Mouse (Mus musculus) Patski (cell line): ENCODE data around the gene Trim9. TPM values are rescaled to one million over a fixed set of nuclear protein-coding genes. Genes with fewer than 3 reads are reported as not detected.

Source experiments
- ATAC-seq: fragments of 100-300 bp; one replicate; pipeline ENCODE4 v1.8.0; 2021
- CTCF ChIA-PET: fragments of 350-600 bp; sonication (Branson Sonifier 250); formaldehyde crosslinking; loops from one replicate; lab custom pipeline; 2022; ENCODE audit warnings: inconsistent platforms; lab: Charles Lee
- POLR2A ChIA-PET: fragments of 350-600 bp; sonication (Branson Sonifier 250); formaldehyde crosslinking; loops from one replicate; lab custom pipeline; 2022; ENCODE audit warnings: antibody characterized with exemption, inconsistent platforms; lab: Charles Lee
- DNase-seq: peaks from one replicate; pipeline ENCODE4 v3.0.0-alpha.2; 2011; ENCODE audit warnings: low read depth, low spot score
- H3K27me3 ChIP-seq: fragments of 371-371 bp; one replicate; pipeline ENCODE4 v1.5.1; 2021
- CTCF ChIP-seq: fragments of 100-300 bp; IDR thresholded peaks from one replicate; pipeline ENCODE4 v1.5.1; 2021
- in situ Hi-C: fragments of 300-500 bp; cut with MboI; formaldehyde crosslinking; loops from 3 replicates; pipeline ENCODE4 v1.11.1; 2018; ENCODE audit warnings: low pct_unique_long_range_greater_than_20kb, mixed read lengths
- polyA plus RNA-seq: library from polyadenylated mRNA; unstranded; gene quantifications from one replicate; pipeline ENCODE4 v1.2.3, GENCODE M21; 2021

The Trim9 gene
- polyA plus RNA-seq, 1 experiment from 2014 or later: not detected

DNA sequence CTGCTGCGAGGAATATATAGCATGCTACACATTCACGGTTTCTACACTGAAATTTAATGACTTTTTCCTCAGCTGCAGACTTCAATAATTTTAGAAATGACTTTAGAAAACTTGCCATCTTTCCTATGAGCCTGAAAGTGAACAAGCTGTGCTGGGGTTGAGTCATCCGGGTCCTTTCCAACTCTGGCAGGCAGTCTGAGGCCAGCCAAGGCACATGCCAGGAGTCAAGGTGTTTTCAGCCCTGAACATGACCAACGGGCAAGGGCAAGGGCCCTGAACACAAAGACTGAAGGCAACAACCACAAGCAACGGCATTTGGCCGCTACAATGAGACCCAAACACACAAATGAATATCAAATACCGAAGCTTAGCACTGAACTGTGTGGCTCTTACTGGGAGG lies 21.6 kb downstream of the Trim9 start:
- ChIA-PET POLR2A (no interaction called here), CTCF (no interaction called here)
- in situ Hi-C loops: no loop called here
- no peak for DNase-seq
- no peak for TF ChIP-seq CTCF
- ATAC-seq: no peak
- H3K27me3 ChIP-seq: peaks cover 42% of the 10 kb centered on the region

DNA sequence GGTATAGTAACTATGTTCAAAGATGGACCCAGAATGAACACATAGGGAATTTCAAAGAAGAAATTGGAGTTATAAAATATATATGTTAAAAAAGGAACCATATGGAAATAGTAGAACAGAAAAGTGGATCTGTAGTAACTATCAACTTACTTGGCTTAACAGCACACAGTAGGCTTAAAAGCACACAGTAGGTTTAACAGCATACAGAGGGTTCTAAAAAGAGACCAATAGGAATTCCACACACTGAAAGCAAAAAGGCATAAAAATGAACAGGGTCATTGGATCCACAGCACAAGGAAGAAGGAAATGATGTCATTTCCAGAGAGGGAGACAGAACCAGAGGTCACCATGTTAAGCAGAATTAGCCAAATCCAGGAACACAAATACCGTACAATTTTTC lies 24.6 kb downstream of the Trim9 start:
- peaks cover 54% of the 10 kb centered on the region for H3K27me3 ChIP-seq
- DNase-seq (no peak), ATAC-seq (no peak)
- no peak for TF ChIP-seq CTCF
- in situ Hi-C loops: no loop called here
- CTCF ChIA-PET: no interaction called here
- POLR2A ChIA-PET: no interaction called here

DNA sequence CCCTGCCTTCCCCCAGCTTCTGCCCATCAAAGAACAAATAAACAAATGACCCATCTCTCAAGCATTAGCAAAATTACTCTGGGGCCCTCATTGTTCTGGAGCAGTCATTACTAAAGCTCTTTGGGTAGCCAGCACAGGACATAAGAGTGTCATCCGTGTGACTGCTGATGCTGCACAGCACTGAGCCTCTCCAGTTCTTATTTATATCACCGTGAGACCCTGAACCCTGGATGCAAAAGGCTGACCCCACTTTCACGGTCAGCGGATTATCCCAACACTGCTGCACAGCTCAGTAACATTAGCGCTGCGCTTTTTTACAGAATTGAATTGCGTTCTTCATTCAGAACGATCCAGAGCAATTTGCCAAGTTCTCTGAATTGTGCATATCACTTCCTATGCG lies 31.3 kb downstream of the Trim9 start:
- DNase-seq (no peak), ATAC-seq (no peak)
- ChIA-PET POLR2A (no interaction called here), CTCF (no interaction called here)
- peaks cover 68% of the 10 kb centered on the region for H3K27me3 ChIP-seq
- TF ChIP-seq CTCF: no peak
- in situ Hi-C loops: no loop called here

DNA sequence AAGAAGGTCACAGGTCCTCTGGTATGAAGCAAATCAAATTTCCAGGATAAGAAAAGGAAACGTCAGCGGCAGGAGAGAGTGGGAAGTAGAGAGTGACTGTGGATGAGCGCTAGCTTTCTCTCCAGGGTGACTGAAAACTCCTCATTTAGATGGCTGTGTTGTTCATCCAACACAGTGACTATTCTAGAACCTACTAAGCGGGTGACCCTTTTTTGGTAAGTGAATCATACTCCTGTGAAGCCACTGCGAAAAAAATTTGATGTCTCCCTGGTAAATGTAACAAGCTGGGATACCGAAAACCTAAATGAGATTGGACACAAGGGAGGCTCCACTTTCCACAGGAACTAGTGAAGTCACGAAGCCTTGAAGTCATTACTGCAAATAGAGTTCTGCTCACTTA lies 39.5 kb downstream of the Trim9 start:
- CTCF ChIA-PET: no interaction called here
- no peak for ATAC-seq
- POLR2A ChIA-PET: interaction anchor here (0.7 kb wide), 1 partner anchor 128 kb away, joined by 4 read pairs; no protein-coding TSS in a partner anchor
- TF ChIP-seq CTCF: no peak
- no peak for DNase-seq
- peaks cover 46% of the 10 kb centered on the region for H3K27me3 ChIP-seq
- in situ Hi-C loops: no loop called here

DNA sequence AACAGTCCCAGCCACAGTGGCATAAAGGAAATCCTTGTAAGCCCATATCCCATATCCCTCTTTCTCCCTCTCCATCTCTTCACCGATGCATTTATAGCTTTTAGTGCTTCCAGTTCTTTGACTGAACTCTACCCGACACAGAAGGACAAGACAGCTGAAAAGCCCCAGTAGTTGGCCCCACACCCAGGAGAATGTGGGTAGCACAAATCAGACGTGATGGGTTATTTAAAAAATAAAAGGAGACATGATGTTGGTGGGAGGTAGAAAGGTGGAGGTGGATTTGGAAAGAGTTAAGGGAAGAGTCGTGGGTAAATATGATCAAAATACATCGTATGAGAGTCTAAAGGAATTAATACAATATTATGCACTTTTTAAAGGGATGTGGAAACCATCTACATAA lies 40.4 kb downstream of the Trim9 start:
- POLR2A ChIA-PET: interaction anchor here (0.6 kb wide), 1 partner anchor 129 kb away, joined by 4 read pairs; no protein-coding TSS in a partner anchor
- ATAC-seq (no peak), DNase-seq (no peak)
- CTCF ChIA-PET: no interaction called here
- in situ Hi-C loops: no loop called here
- peaks cover 38% of the 10 kb centered on the region for H3K27me3 ChIP-seq
- no peak for TF ChIP-seq CTCF

DNA sequence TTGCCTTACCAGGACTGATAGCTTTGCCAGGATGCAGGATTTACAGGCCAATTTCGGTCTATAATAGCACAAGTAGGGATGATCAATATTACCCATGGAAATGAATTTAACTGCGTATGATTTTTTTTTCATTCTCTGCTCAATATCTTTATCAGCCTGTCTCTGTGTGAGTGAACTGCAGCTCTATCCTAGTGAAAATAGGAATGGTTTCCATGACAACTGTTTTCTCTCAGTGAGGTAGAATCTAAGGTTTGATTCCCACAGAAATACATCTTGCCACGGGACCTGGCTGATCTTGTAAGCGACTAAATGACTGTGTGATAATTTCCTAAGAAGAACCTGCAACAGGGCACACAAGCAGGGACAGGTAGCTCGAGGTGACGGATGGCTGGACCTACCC lies 43.4 kb downstream of the Trim9 start:
- ChIA-PET POLR2A (no interaction called here), CTCF (no interaction called here)
- peaks cover 50% of the 10 kb centered on the region for H3K27me3 ChIP-seq
- ATAC-seq (no peak), DNase-seq (no peak)
- in situ Hi-C loops: no loop called here
- no peak for TF ChIP-seq CTCF

DNA sequence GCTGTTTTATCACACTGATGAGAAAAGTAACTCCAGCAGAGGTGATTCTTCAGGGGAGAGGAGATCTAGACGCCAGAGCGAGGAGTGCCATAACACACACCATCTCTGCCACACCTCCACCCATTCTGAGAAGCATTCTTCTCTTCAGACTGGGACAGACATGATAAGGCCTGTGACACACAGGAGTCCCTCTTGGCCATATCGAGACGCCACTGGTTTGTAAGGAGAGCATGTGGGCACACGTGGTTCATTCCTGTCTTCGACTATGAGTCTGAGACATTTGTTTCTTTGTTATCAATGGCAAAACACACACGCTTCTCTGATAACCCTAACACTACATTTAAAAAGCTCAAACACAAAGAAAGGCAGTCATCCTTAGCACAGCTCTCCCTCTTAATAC lies 43.9 kb downstream of the Trim9 start:
- in situ Hi-C loops: no loop called here
- CTCF ChIA-PET: no interaction called here
- H3K27me3 ChIP-seq: peaks cover 53% of the 10 kb centered on the region
- POLR2A ChIA-PET: no interaction called here
- no peak for DNase-seq
- ATAC-seq: no peak
- TF ChIP-seq CTCF: no peak

DNA sequence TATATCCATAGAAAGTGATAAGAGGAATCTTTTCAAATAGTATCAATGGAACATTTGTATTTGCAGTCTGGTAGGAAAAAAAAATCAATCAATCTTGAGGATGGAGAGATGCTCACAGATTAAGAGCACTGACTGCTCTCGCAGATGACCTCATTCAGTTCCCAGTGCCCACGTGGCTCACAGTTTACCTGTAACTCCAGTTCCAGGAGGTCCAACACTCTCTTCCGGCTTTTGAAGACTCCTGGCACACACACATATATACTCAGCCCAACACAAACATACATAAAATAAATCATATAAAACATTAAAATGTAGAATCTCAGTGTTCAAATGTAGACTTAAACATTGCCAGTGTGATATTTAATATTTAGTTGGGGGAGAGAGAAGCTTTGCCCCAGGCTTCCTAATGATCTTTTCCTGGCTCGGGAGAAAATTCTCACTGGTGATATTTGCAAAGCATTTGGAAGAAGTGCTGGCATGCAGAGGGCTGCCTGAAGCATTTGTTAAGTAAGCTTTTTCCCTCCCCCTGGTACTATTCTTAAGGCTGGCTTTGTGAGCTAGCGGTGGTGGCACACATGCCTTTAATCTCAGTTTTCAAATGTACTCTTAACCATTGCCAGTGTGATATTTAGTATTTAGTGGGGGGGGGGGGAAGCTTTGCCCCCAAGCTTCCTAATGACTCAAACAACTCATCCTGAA lies 45.2 kb downstream of the Trim9 start:
- peaks cover 53% of the 10 kb centered on the region for H3K27me3 ChIP-seq
- ChIA-PET CTCF (no interaction called here), POLR2A (no interaction called here)
- no peak for TF ChIP-seq CTCF
- DNase-seq: no peak
- in situ Hi-C loops: no loop called here
- ATAC-seq: no peak

DNA sequence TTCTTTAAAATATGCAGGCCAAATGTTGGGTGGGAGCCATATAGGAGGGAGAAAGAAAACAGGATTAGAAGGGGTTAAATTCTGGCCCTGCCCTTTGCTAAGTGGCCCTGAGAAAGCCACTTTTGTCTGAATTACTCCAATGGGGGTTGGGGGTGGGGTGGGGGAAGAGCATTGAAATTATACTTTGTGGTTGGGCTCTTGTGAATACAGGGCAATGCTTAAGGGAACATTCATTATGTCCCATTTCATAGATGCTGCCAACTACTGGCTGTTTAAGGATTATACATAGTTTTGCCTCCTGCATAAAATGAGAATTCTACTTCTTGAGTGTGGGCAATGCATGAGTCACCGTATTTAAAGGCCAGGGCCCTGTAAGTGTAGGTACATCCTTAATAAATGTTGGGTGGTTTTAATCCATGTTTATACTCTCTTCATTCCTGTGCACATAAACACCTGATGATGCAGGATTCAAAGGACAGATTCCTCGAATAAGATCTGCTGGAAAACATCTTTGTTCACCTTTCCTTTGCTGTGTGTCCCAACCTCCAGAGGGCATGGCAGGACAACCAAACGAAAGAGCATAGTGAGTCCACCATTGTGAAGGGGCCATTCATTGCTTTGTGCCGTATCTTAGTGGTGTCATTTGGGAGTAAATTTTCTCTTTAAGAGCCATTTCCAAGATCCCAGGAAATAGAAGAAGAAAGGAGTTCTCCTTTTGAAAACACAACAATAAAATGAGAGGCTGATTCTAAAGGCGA lies 53.3 kb downstream of the Trim9 start:
- ChIA-PET CTCF (no interaction called here), POLR2A (no interaction called here)
- DNase-seq (no peak), ATAC-seq (no peak)
- TF ChIP-seq CTCF: no peak
- in situ Hi-C loops: no loop called here
- peaks cover 47% of the 10 kb centered on the region for H3K27me3 ChIP-seq

DNA sequence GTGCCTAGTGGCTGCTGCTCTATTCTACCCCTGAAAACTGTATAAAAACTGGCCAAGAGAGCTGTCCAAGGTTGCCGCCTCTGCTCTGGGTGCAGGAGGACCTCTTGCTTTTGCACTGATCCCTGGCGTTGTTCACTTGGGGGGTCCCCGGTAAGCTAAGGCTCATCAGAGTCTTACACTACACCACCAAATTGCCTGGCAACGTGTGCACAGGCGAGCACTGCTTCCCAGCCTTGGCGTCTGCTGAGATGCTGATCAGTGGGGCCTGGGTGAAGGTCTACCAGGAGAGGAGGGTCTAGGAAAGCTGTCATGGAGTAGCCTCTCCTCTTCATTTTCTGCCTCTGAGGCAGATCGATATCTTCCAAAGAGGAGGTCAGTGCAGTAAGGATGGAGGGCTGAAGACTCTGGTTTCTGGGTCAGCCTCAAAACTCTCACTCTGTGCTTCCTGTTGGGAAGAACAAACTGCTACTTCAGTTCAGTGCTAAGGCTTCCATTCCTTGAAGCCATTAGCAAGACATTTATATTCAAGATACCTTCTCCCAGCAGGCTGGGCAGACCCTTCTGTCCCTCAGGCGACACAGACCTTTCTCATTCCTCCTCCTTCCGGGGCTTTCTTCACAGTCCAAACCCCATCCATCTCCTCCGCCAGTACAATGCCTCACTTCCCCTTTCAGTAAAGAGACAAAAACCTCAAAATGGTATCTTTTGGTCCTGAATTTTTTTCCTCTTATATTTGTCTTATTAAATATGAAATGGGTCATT lies 54.1 kb downstream of the Trim9 start:
- DNase-seq (no peak), ATAC-seq (no peak)
- no peak for TF ChIP-seq CTCF
- in situ Hi-C loops: no loop called here
- ChIA-PET POLR2A (no interaction called here), CTCF (no interaction called here)
- H3K27me3 ChIP-seq: peaks cover 43% of the 10 kb centered on the region

DNA sequence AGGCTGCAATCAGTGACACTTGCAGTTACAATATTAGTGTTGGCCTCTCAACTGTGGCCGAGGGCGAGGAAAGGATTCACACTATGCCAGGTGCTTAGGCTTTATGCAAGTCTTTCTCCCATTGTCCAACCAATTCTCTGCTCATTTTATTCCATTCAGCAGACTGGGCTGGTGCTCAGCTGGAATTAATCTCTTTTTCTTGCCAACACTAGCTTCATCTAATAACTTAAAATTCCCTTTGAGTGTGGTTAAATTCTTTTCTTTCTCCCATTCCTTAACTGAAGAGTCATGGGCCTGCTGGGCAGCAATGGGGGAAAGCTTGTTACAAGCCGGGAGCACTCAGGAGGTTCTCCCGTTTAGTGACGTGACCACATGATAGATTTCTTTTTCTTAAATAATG lies 61.9 kb downstream of the Trim9 start:
- no peak for TF ChIP-seq CTCF
- in situ Hi-C loops: no loop called here
- H3K27me3 ChIP-seq: peaks cover 12% of the 10 kb centered on the region
- ATAC-seq: no peak
- CTCF ChIA-PET: no interaction called here
- POLR2A ChIA-PET: no interaction called here
- DNase-seq: no peak
